Mouse (Mus musculus) CH12.LX (cell line): ENCODE measurements at regions not wholly inside any gene's neighbourhood (a gene's known extent, or its start where the extent isn't known, plus 50 kb on each side); places are given as distances from the start of the nearest gene placed in this dataset.

Source experiments
- DNase-seq: peaks from one replicate; pipeline ENCODE4 v3.0.0-alpha.2; 2013; ENCODE audit errors: extremely low read depth
- H3K27ac ChIP-seq: 2 replicates; pipeline ENCODE4 v1.5.1; 2012; ENCODE audit warnings: low read depth, mild to moderate bottlenecking, control low read depth, moderate library complexity; ENCODE audit not compliant: insufficient read depth
- H3K27me3 ChIP-seq: replicated peaks from 2 replicates; pipeline ENCODE3; 2012; ENCODE audit warnings: inconsistent platforms
- H3K36me3 ChIP-seq, 2 experiments: replicated peaks in 1 of 2; 2 replicates each; pipeline versions ENCODE3 to v1.6.1; 2012; ENCODE audit warnings: inconsistent platforms in 1 of 2, low read length in 1 of 2, mild to moderate bottlenecking in 1 of 2, mixed read lengths in 1 of 2, moderate library complexity in 1 of 2; ENCODE audit not compliant: control insufficient read depth in 1 of 2, insufficient read depth in 1 of 2
- H3K4me1 ChIP-seq, 2 experiments: 2 replicates each; pipeline ENCODE4 v1.6.1; 2012; ENCODE audit warnings: inconsistent platforms in 1 of 2, moderate library complexity in 1 of 2; ENCODE audit not compliant: insufficient read depth in 2 of 2, control insufficient read depth in 1 of 2
- H3K4me2 ChIP-seq: 2 replicates; pipeline ENCODE4 v1.6.1; 2012; ENCODE audit warnings: low read depth, mild to moderate bottlenecking, control low read depth; ENCODE audit not compliant: poor library complexity, insufficient read depth, severe bottlenecking
- H3K4me3 ChIP-seq, 3 experiments: fragments of 150-350 bp in 1 of 3; sonication (generic) in 1 of 3; replicated peaks in 1 of 3; 2 replicates each; pipeline versions ENCODE3 to v1.5.1; 2011 to 2012; ENCODE audit warnings: low read depth in 2 of 3, low read length in 2 of 3, mild to moderate bottlenecking in 2 of 3, moderate library complexity in 2 of 3, control low read depth in 1 of 3, improper control_type of control experiment in 1 of 3, inconsistent platforms in 1 of 3, mixed read lengths in 1 of 3; ENCODE audit not compliant: poor library complexity in 1 of 3
- H3K79me2 ChIP-seq: replicated peaks from 2 replicates; pipeline ENCODE4 v1.6.1; 2012; ENCODE audit warnings: mild to moderate bottlenecking, moderate library complexity; ENCODE audit not compliant: control insufficient read depth, poor library complexity, insufficient read depth, severe bottlenecking; ENCODE audit errors: extremely low read depth
- H3K9ac ChIP-seq: 2 replicates; pipeline ENCODE4 v1.6.1; 2012; ENCODE audit warnings: low read depth, mild to moderate bottlenecking, control low read depth, moderate library complexity; ENCODE audit not compliant: insufficient read depth
- H3K9me3 ChIP-seq: replicated peaks from 2 replicates; pipeline ENCODE3; 2012; ENCODE audit warnings: low read length, inconsistent platforms, mixed read lengths
- CHD2 ChIP-seq: IDR thresholded peaks from 2 replicates; pipeline ENCODE4 v1.6.1; 2011; ENCODE audit warnings: low read length, improper control_type of control experiment
- TCF12 ChIP-seq: IDR thresholded peaks from 2 replicates; pipeline ENCODE4 v1.6.1; 2014; ENCODE audit warnings: low read depth, mild to moderate bottlenecking, inconsistent platforms, low read length, improper control_type of control experiment
- USF2 ChIP-seq: conservative IDR thresholded peaks from 2 replicates; pipeline ENCODE4 v1.6.1; 2011; ENCODE audit warnings: low read depth, low read length, improper control_type of control experiment
- dilution Hi-C: fragments of 300-500 bp; cut with MboI; formaldehyde crosslinking; loops from 2 replicates; pipeline ENCODE4 v1.14.3; 2020; ENCODE audit warnings: low sequenced_read_pairs; ENCODE audit not compliant: extremely low pct_unique_long_range_greater_than_20kb, extremely low pct_ligation_motif_present
- in situ Hi-C: fragments of 300-500 bp; cut with MboI; formaldehyde crosslinking; loops from 3 replicates; pipeline ENCODE4 v1.14.3; 2019; ENCODE audit warnings: low sequenced_read_pairs, low pct_ligation_motif_present, low pct_unique_long_range_greater_than_20kb, mixed read lengths

DNA sequence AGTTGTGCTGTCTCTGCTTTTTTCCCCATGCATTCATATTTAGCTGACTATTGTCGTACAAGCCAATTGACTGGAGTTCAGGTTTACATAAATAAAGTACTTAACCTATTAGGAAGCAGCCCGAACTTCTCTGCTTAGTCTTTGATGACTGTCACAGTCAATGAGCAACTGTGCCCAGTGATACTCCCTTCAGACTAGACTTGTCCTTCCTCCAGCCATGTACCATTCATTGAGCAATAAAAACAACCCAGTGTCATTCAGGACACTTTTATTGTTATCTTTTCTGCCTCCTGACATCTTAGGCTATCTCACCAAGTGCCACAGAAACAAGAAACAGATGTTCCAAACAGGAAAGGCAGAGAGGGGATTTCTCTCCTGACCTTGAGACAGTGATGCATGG is 389.1 kb upstream of the Tbl1x start:
- no peaks in the 10 kb centered on the region for H3K36me3 ChIP-seq
- TF ChIP-seq TCF12 (no peak), USF2 (no peak), CHD2 (no peak)
- TF ChIP-seq, all 38 proteins: peak for 0
- Histone ChIP-seq H3K4me1 (no peaks in the 10 kb centered on the region), H3K27me3 (no peaks in the 10 kb centered on the region), H3K4me3 (no peak overlapping the region), H3K9me3 (no peaks in the 10 kb centered on the region), H3K27ac (no peak overlapping the region), H3K4me2 (no peak overlapping the region), H3K9ac (no peak overlapping the region), H3K79me2 (no peaks in the 10 kb centered on the region)
- DNase-seq: no peak
- dilution Hi-C loops (no loop called here), in situ Hi-C loops (no loop called here)
